Mouse (Mus musculus) heart, embryonic 13.5 days (tissue): Measurements from ENCODE around the gene Zfp503. TPM values are rescaled to one million over a fixed set of nuclear protein-coding genes. Genes with fewer than 3 reads are reported as not detected.

Experiments
- ATAC-seq: fragments of 200-750 bp; cut with Nextera tagmentation; 2 replicates; pipeline ENCODE4 v1.8.0; 2017; ENCODE audit warnings: moderate TSS enrichment; ENCODE audit not compliant: insufficient number of reproducible peaks, low FRiP score, low TSS enrichment; ENCODE audit errors: extremely low read depth
- H3K27ac ChIP-seq: fragments of 300-500 bp; sonication (generic); replicated peaks from 2 replicates; pipeline ENCODE4 v1.5.1; 2015; ENCODE audit warnings: moderate library complexity, mild to moderate bottlenecking, inconsistent platforms
- H3K27me3 ChIP-seq: fragments of 300-500 bp; sonication (generic); replicated peaks from 2 replicates; pipeline ENCODE4 v1.6.1; 2015; ENCODE audit warnings: mild to moderate bottlenecking, inconsistent platforms
- H3K36me3 ChIP-seq: fragments of 300-500 bp; sonication (generic); 2 replicates; pipeline ENCODE4 v1.6.1; 2015; ENCODE audit warnings: mild to moderate bottlenecking, inconsistent platforms
- H3K4me1 ChIP-seq: fragments of 300-500 bp; sonication (generic); 2 replicates; pipeline ENCODE4 v1.6.1; 2015; ENCODE audit warnings: inconsistent platforms
- H3K4me2 ChIP-seq: fragments of 300-500 bp; sonication (generic); 2 replicates; pipeline ENCODE4 v1.6.1; 2015; ENCODE audit warnings: inconsistent platforms, mild to moderate bottlenecking, moderate library complexity
- H3K4me3 ChIP-seq: fragments of 300-500 bp; sonication (generic); 2 replicates; pipeline ENCODE4 v1.5.1; 2015; ENCODE audit warnings: moderate library complexity, mild to moderate bottlenecking, inconsistent platforms
- H3K9ac ChIP-seq: fragments of 300-500 bp; sonication (generic); 2 replicates; pipeline ENCODE4 v1.6.1; 2015; ENCODE audit warnings: inconsistent platforms, mild to moderate bottlenecking, moderate library complexity
- H3K9me3 ChIP-seq: fragments of 300-500 bp; sonication (generic); 2 replicates; pipeline ENCODE4 v1.6.1; 2016; ENCODE audit warnings: inconsistent platforms
- WGBS: fragments of 180-500 bp; shearing (Covaris S2); methylation state at CpG from one replicate; pipeline ENCODE4 v1.1.7; 2015; ENCODE audit warnings: mixed read lengths; 5-methylcytosine and 5-hydroxymethylcytosine counted together
- polyA plus RNA-seq: library from polyadenylated mRNA; unstranded; fragments of >200 nt; fragmentation: Nextera tagmentation; extraction: Ambion mirVana; gene quantifications from 2 replicates; pipeline ENCODE4 v1.2.1, GENCODE M21; 2015

Gene Zfp503
- polyA plus RNA-seq: 3.3 and 4.2 TPM in 2 replicates

- Histone ChIP-seq H3K9ac (peak within 1 kb of the TSS; percentile 75), H3K4me2 (peak within 1 kb of the TSS; percentile 95), H3K27ac (peak within 1 kb of the TSS; percentile 59), H3K27me3 (peaks cover 76% of the 10 kb centered on the region), H3K36me3 (peaks cover 11% of the 10 kb centered on the region), H3K4me3 (peak within 1 kb of the TSS; percentile 84), H3K9me3 (no peaks in the 10 kb centered on the region), H3K4me1 (peaks cover 66% of the 10 kb centered on the region)
- under 1% methylated on average over 37 of the region's 37 CpGs for WGBS
- ATAC-seq: no peak
Measured at GRCm38 (mm10) chr14:21989291-21989913, at the start of gene Zfp503. TSS of gene Zfp503 (minus strand) at chr14:21989601.

- H3K4me1 ChIP-seq: peaks cover 7% of the 10 kb centered on the region
- no peak overlapping the region for H3K9ac ChIP-seq
- no peaks in the 10 kb centered on the region for H3K9me3 ChIP-seq
- peaks cover 8% of the 10 kb centered on the region for H3K27me3 ChIP-seq
- no peaks in the 10 kb centered on the region for H3K36me3 ChIP-seq
- H3K27ac ChIP-seq: no peak overlapping the region
- H3K4me2 ChIP-seq: no peak overlapping the region
- H3K4me3 ChIP-seq: no peak overlapping the region
- 80% methylated on average over 16 of the region's 16 CpGs for WGBS
- no peak for ATAC-seq
Measured at GRCm38 (mm10) chr14:22037498-22038131, 48.2 kb upstream of the Zfp503 start.

DNA sequence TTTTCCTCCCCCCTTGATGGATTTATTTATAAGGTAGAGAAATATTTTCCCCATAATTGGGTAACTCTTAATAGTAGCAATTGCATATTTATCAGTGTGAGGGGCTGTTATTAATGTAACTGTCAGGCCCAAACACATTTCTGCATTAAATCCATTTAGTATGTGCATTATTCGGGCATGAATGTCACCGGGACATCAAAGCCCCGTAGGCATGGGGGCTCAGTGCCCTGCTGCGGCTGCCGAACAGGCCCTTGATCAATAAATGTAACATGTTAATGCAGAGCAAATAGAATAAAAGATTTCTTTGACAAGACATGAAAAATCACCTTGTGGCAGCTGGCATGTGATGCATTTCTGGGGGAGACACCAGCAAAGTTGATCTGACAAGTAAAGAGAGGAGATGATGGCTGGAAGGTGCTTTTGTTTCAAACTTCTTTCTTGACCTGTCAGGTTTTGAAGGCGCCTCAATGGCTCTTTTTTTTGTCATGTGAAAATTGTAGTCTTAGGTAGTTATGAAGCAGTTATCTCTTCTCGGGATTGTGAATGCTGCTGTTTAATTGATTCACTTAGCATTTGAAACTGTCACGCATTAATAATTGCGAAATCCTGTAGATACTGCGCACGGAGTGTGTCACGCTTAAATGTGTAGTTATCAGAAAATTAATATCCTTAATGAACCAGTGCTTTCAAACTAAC is 47.5 kb upstream of the Zfp503 start:
- H3K9ac ChIP-seq: no peak overlapping the region
- H3K36me3 ChIP-seq: no peaks in the 10 kb centered on the region
- H3K9me3 ChIP-seq: no peaks in the 10 kb centered on the region
- no peak overlapping the region for H3K27ac ChIP-seq
- H3K4me1 ChIP-seq: peaks cover 7% of the 10 kb centered on the region
- WGBS: 83% methylated on average over 12 of the region's 12 CpGs
- no peak overlapping the region for H3K4me3 ChIP-seq
- no peak overlapping the region for H3K4me2 ChIP-seq
- H3K27me3 ChIP-seq: peaks cover 8% of the 10 kb centered on the region
- ATAC-seq: no peak

- Histone ChIP-seq H3K27me3 (peaks cover 8% of the 10 kb centered on the region), H3K9ac (no peak overlapping the region), H3K9me3 (no peaks in the 10 kb centered on the region), H3K4me3 (no peak overlapping the region), H3K27ac (no peak overlapping the region), H3K4me1 (peaks cover 7% of the 10 kb centered on the region), H3K4me2 (no peak overlapping the region), H3K36me3 (no peaks in the 10 kb centered on the region)
- no peak for ATAC-seq
- WGBS: 69% methylated on average over 6 of the region's 6 CpGs
Measured at GRCm38 (mm10) chr14:22036338-22036737, 46.9 kb upstream of the Zfp503 start.

- Histone ChIP-seq H3K9me3 (no peaks in the 10 kb centered on the region), H3K9ac (no peak overlapping the region), H3K4me3 (no peak overlapping the region), H3K4me2 (no peak overlapping the region), H3K27ac (no peak overlapping the region), H3K27me3 (peaks cover 8% of the 10 kb centered on the region), H3K36me3 (no peaks in the 10 kb centered on the region), H3K4me1 (peaks cover 7% of the 10 kb centered on the region)
- ATAC-seq: no peak
- WGBS: 62% methylated on average over 3 of the region's 3 CpGs
Measured at GRCm38 (mm10) chr14:22035900-22036299, 46.5 kb upstream of the Zfp503 start.

GRCm38 (mm10) chr14:22023533-22023932 is 34.1 kb upstream of the Zfp503 start:
- WGBS: 72% methylated on average over 4 of the region's 4 CpGs

DNA sequence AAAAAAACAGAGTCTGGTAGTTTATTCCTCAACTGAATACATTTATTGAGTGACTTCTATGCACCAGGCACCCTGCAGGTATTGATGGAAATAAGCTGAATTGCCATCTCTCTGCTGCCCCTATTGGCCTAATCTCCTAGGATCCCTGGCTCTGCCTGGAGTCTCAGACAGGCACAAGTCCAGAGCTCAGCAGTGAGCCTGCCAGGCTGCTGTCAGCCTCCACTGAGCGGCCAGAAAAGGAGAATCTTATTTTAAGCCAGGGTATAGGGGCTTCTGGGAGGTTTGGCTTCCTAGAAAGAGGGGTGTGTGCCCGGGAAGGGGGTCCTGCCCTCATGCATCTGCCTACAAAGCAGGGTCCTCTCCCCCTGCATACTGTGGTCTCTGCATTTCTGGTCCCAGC is 31.5 kb upstream of the Zfp503 start:
- 10% methylated on average over 2 of the region's 2 CpGs for WGBS
- H3K9me3 ChIP-seq: no peaks in the 10 kb centered on the region
- ATAC-seq: no peak

More at GRCm38 (mm10) chr14:22023533-22023932, 34.1 kb upstream of the Zfp503 start:
- Histone ChIP-seq H3K9me3 (no peaks in the 10 kb centered on the region), H3K36me3 (no peaks in the 10 kb centered on the region), H3K27ac (no peak overlapping the region), H3K4me1 (peaks cover 15% of the 10 kb centered on the region), H3K27me3 (peaks cover 16% of the 10 kb centered on the region), H3K4me2 (no peak overlapping the region), H3K9ac (no peak overlapping the region), H3K4me3 (no peak overlapping the region)
- ATAC-seq: no peak

GRCm38 (mm10) chr14:22019949-22020845 is 30.8 kb upstream of the Zfp503 start:
- H3K36me3 ChIP-seq: no peaks in the 10 kb centered on the region
- WGBS: 33% methylated on average over 12 of the region's 12 CpGs
- peak overlapping the region; percentile 53 for H3K4me3 ChIP-seq
- H3K9me3 ChIP-seq: no peaks in the 10 kb centered on the region
- H3K4me2 ChIP-seq: peak overlapping the region; percentile 73
- H3K9ac ChIP-seq: peak overlapping the region; percentile 72
- peaks cover 15% of the 10 kb centered on the region for H3K4me1 ChIP-seq
- peaks cover 48% of the 10 kb centered on the region for H3K27me3 ChIP-seq
- no peak overlapping the region for H3K27ac ChIP-seq
- no peak for ATAC-seq

More for the DNA sequence above, 31.5 kb upstream of the Zfp503 start:
- no peak overlapping the region for H3K4me2 ChIP-seq
- H3K9ac ChIP-seq: no peak overlapping the region
- H3K36me3 ChIP-seq: no peaks in the 10 kb centered on the region
- no peak overlapping the region for H3K4me3 ChIP-seq
- peaks cover 15% of the 10 kb centered on the region for H3K4me1 ChIP-seq
- no peak overlapping the region for H3K27ac ChIP-seq
- H3K27me3 ChIP-seq: peaks cover 42% of the 10 kb centered on the region

DNA sequence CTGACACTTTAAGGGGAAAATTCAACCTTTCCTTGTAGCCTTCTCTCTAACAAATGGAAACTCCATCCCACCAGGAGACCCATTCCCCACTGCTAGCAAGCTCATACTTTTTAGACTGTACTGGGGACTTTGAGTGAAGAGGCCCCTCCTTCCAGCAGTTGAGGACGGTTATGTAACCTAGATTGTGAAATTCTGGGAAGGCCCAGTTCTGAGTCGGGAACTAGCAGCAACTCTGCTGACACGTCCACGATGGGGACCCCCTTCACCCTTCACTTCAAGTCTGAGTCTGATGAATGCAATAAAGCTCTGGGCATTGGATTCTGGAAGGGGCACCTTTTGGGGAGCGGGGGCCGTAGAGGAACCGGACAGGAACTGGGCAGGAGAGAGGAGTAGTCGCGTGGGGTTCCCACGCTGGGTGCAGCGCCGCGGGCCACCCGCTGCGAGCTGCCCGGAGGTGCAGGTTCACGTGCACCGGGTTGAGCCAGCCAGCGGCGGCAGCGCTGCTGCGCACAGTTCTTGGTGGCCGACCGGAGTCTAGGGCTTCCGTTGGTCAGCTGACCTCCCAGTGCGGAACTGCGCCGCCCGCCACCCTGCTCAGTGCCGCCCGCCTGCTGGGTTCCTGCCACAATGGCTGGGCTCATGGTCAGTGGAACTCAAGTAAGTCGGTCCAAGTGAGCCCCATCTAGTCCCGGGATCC is 30.0 kb upstream of the Zfp503 start, which contains the start of gene Lrmda:
Lrmda (plus strand) TSS at position 461 of the 697 bp plus-strand sequence.
- Histone ChIP-seq H3K9ac (peak within 1 kb of the TSS; percentile 72), H3K4me1 (peaks cover 18% of the 10 kb centered on the region), H3K4me3 (peak within 1 kb of the TSS; percentile 53), H3K9me3 (no peaks in the 10 kb centered on the region), H3K27me3 (peaks cover 56% of the 10 kb centered on the region), H3K4me2 (peak within 1 kb of the TSS; percentile 73), H3K27ac (no peak within 1 kb of the TSS), H3K36me3 (no peaks in the 10 kb centered on the region)
- 0 out of 2 replicates have a peak, but pooled peaks have one; percentile 50 for ATAC-seq
- WGBS: 3% methylated on average over 33 of the region's 33 CpGs

- H3K27me3 ChIP-seq: peaks cover 63% of the 10 kb centered on the region
- 53% methylated on average over 5 of the region's 5 CpGs for WGBS
- H3K27ac ChIP-seq: no peak overlapping the region
- peaks cover 18% of the 10 kb centered on the region for H3K4me1 ChIP-seq
- no peak overlapping the region for H3K4me2 ChIP-seq
- ATAC-seq: no peak
- no peaks in the 10 kb centered on the region for H3K9me3 ChIP-seq
- no peaks in the 10 kb centered on the region for H3K36me3 ChIP-seq
- H3K4me3 ChIP-seq: no peak overlapping the region
- H3K9ac ChIP-seq: no peak overlapping the region
Measured at GRCm38 (mm10) chr14:22017011-22017410, 27.6 kb upstream of the Zfp503 start.
